Mouse (Mus musculus): ENCODE measurements around the gene Rnf38. TPM values are rescaled to one million over a fixed set of nuclear protein-coding genes. Genes with fewer than 3 reads are reported as not detected.

The Rnf38 gene
- 43.9 TPM for polyA plus RNA-seq (2017; shearing (Covaris generic))

GRCm38 (mm10) chr4:44233713-44234003, at the start of gene Rnf38:
Gene Rnf38, minus strand, starts transcription at chr4:44233789.

GRCm38 (mm10) chr4:44083945-44084344, 149.6 kb downstream of the Rnf38 start, which contains the start of gene Gne:
Gene Gne, minus strand, starts transcription at chr4:44084177.

Other genes starting within 250 kb of the Rnf38 start
- 70.4 TPM for gene Clta, start 229.3 kb downstream of the Rnf38 start, polyA plus RNA-seq (2017; shearing (Covaris generic))
- 31.0 TPM for gene Gne, start 149.6 kb downstream of the Rnf38 start, polyA plus RNA-seq (2017; shearing (Covaris generic))
- 5.2 TPM for gene Melk, start 67.1 kb upstream of the Rnf38 start, polyA plus RNA-seq (2017; shearing (Covaris generic))

Data from CD4-positive, CD25-positive, alpha-beta regulatory T cell, adult 9 weeks (primary cell).